Mouse (Mus musculus) heart, embryonic 12.5 days (tissue): ENCODE results near the gene March9. TPM values are rescaled to one million over a fixed set of nuclear protein-coding genes. Genes with fewer than 3 reads are reported as not detected.

Experiments
- ATAC-seq: fragments of 200-750 bp; cut with Nextera tagmentation; 2 replicates; pipeline ENCODE4 v1.8.0; 2017; ENCODE audit warnings: moderate TSS enrichment, moderate library complexity; ENCODE audit not compliant: insufficient number of reproducible peaks, low FRiP score
- H3K27ac ChIP-seq: fragments of 300-500 bp; sonication (generic); 2 replicates; pipeline ENCODE4 v1.5.1; 2016; ENCODE audit warnings: mild to moderate bottlenecking, moderate library complexity; ENCODE audit not compliant: poor library complexity, severe bottlenecking
- H3K27me3 ChIP-seq: fragments of 300-500 bp; sonication (generic); replicated peaks from 2 replicates; pipeline ENCODE4 v1.6.1; 2016; ENCODE audit warnings: mild to moderate bottlenecking, moderate library complexity
- H3K36me3 ChIP-seq: fragments of 300-500 bp; sonication (generic); 2 replicates; pipeline ENCODE4 v1.6.1; 2016; ENCODE audit warnings: mild to moderate bottlenecking, moderate library complexity
- H3K4me1 ChIP-seq: fragments of 300-500 bp; sonication (generic); replicated peaks from 2 replicates; pipeline ENCODE4 v1.6.1; 2016; ENCODE audit warnings: mild to moderate bottlenecking
- H3K4me2 ChIP-seq: fragments of 300-500 bp; sonication (generic); 2 replicates; pipeline ENCODE4 v1.6.1; 2016; ENCODE audit warnings: mild to moderate bottlenecking, moderate library complexity
- H3K4me3 ChIP-seq: fragments of 300-500 bp; sonication (generic); 2 replicates; pipeline ENCODE4 v1.5.1; 2016; ENCODE audit warnings: mild to moderate bottlenecking
- H3K9ac ChIP-seq: fragments of 300-500 bp; sonication (generic); 2 replicates; pipeline ENCODE4 v1.6.1; 2016; ENCODE audit warnings: mild to moderate bottlenecking, moderate library complexity
- H3K9me3 ChIP-seq: fragments of 300-500 bp; sonication (generic); replicated peaks from 2 replicates; pipeline ENCODE4 v1.6.1; 2016; ENCODE audit warnings: mild to moderate bottlenecking, moderate library complexity
- WGBS: fragments of 180-500 bp; shearing (Covaris S2); methylation state at CpG from one replicate; pipeline ENCODE4 v1.1.7; 2016; 5-methylcytosine and 5-hydroxymethylcytosine counted together
- polyA plus RNA-seq: library from polyadenylated mRNA; unstranded; fragments of >200 nt; fragmentation: Nextera tagmentation; extraction: Ambion mirVana; gene quantifications from 2 replicates; pipeline ENCODE4 v1.2.1, GENCODE M21; 2016

The March9 gene
- 0.10 and 0.28 TPM in 2 replicates for polyA plus RNA-seq

- Histone ChIP-seq H3K4me1 (peaks cover 26% of the 10 kb centered on the region), H3K9ac (peak within 1 kb of the TSS; percentile 79), H3K4me3 (peak within 1 kb of the TSS; percentile 78), H3K36me3 (peaks cover 12% of the 10 kb centered on the region), H3K27ac (no peak within 1 kb of the TSS), H3K27me3 (peaks cover 58% of the 10 kb centered on the region), H3K4me2 (peak within 1 kb of the TSS; percentile 97), H3K9me3 (no peaks in the 10 kb centered on the region)
- under 1% methylated on average over 51 of the region's 72 CpGs for WGBS
- 0 out of 2 replicates have a peak, but pooled peaks have one; percentile 12 for ATAC-seq
These were observed at the start of gene March9 for GRCm38 (mm10) chr10:127059968-127060916. Gene March9, minus strand, starts transcription at chr10:127060184.

- H3K27me3 ChIP-seq, result no peaks in the 10 kb centered on the region
- no peak overlapping the region for H3K4me2 ChIP-seq
- H3K4me3 ChIP-seq, result no peak overlapping the region
- H3K9ac ChIP-seq, result no peak overlapping the region
- no peaks in the 10 kb centered on the region for H3K4me1 ChIP-seq
- 63% methylated on average over 3 of the region's 3 CpGs for WGBS
- H3K9me3 ChIP-seq, result no peaks in the 10 kb centered on the region
- no peak for ATAC-seq
- peaks cover 13% of the 10 kb centered on the region for H3K36me3 ChIP-seq
- no peak overlapping the region for H3K27ac ChIP-seq
These were observed 48.2 kb upstream of the March9 start for GRCm38 (mm10) chr10:127108262-127108583.

GRCm38 (mm10) chr10:127107563-127108261, 47.7 kb upstream of the March9 start:
- ATAC-seq, result no peak
- Histone ChIP-seq H3K4me2 (no peak overlapping the region), H3K27me3 (no peaks in the 10 kb centered on the region), H3K4me1 (no peaks in the 10 kb centered on the region), H3K9ac (no peak overlapping the region), H3K27ac (no peak overlapping the region), H3K9me3 (no peaks in the 10 kb centered on the region), H3K36me3 (peaks cover 13% of the 10 kb centered on the region), H3K4me3 (no peak overlapping the region)
- 82% methylated on average over 16 of the region's 16 CpGs for WGBS

GRCm38 (mm10) chr10:127103631-127104030, 43.6 kb upstream of the March9 start:
- peaks cover 20% of the 10 kb centered on the region for H3K36me3 ChIP-seq
- no peak overlapping the region for H3K4me3 ChIP-seq
- no peaks in the 10 kb centered on the region for H3K9me3 ChIP-seq
- H3K4me1 ChIP-seq, result no peaks in the 10 kb centered on the region
- no peaks in the 10 kb centered on the region for H3K27me3 ChIP-seq
- 60% methylated on average over 7 of the region's 7 CpGs for WGBS
- H3K27ac ChIP-seq, result no peak overlapping the region
- no peak overlapping the region for H3K9ac ChIP-seq
- H3K4me2 ChIP-seq, result no peak overlapping the region
- ATAC-seq, result no peak

GRCm38 (mm10) chr10:127101151-127101550, 41.2 kb upstream of the March9 start:
- Histone ChIP-seq H3K27ac (no peak overlapping the region), H3K4me3 (no peak overlapping the region), H3K9me3 (no peaks in the 10 kb centered on the region), H3K9ac (no peak overlapping the region), H3K27me3 (0 out of 2 replicates have a peak, but pooled peaks cover 2% of the 10 kb centered on the region), H3K36me3 (peaks cover 45% of the 10 kb centered on the region), H3K4me2 (no peak overlapping the region), H3K4me1 (no peaks in the 10 kb centered on the region)
- ATAC-seq, result no peak
- WGBS, result 80% methylated on average over 6 of the region's 6 CpGs

GRCm38 (mm10) chr10:127100414-127100813, 40.4 kb upstream of the March9 start:
- Histone ChIP-seq H3K9ac (no peak overlapping the region), H3K27ac (no peak overlapping the region), H3K9me3 (no peaks in the 10 kb centered on the region), H3K4me3 (no peak overlapping the region), H3K4me2 (no peak overlapping the region), H3K4me1 (no peaks in the 10 kb centered on the region), H3K36me3 (peaks cover 46% of the 10 kb centered on the region), H3K27me3 (0 out of 2 replicates have a peak, but pooled peaks cover 2% of the 10 kb centered on the region)
- ATAC-seq, result no peak
- WGBS, result 73% methylated on average over 8 of the region's 8 CpGs

GRCm38 (mm10) chr10:127099868-127100267, 39.9 kb upstream of the March9 start:
- Histone ChIP-seq H3K27me3 (0 out of 2 replicates have a peak, but pooled peaks cover 2% of the 10 kb centered on the region), H3K9me3 (no peaks in the 10 kb centered on the region), H3K27ac (no peak overlapping the region), H3K9ac (no peak overlapping the region), H3K4me2 (no peak overlapping the region), H3K4me3 (no peak overlapping the region), H3K36me3 (peaks cover 47% of the 10 kb centered on the region), H3K4me1 (peaks cover 3% of the 10 kb centered on the region)
- ATAC-seq, result no peak
- 82% methylated on average over 15 of the region's 15 CpGs for WGBS

- Histone ChIP-seq H3K36me3 (peaks cover 46% of the 10 kb centered on the region), H3K27me3 (0 out of 2 replicates have a peak, but pooled peaks cover 2% of the 10 kb centered on the region), H3K4me3 (no peak overlapping the region), H3K9ac (no peak overlapping the region), H3K4me2 (no peak overlapping the region), H3K4me1 (peaks cover 10% of the 10 kb centered on the region), H3K9me3 (no peaks in the 10 kb centered on the region), H3K27ac (no peak overlapping the region)
- no peak for ATAC-seq
- 85% methylated on average over 10 of the region's 10 CpGs for WGBS
These were observed 39.2 kb upstream of the March9 start for GRCm38 (mm10) chr10:127099191-127099590.

- H3K4me3 ChIP-seq, result no peak overlapping the region
- no peak overlapping the region for H3K4me2 ChIP-seq
- H3K9me3 ChIP-seq, result no peaks in the 10 kb centered on the region
- peaks cover 11% of the 10 kb centered on the region for H3K4me1 ChIP-seq
- H3K27me3 ChIP-seq, result peaks cover 8% of the 10 kb centered on the region
- peaks cover 46% of the 10 kb centered on the region for H3K36me3 ChIP-seq
- H3K9ac ChIP-seq, result no peak overlapping the region
- ATAC-seq, result no peak
- 75% methylated on average over 20 of the region's 20 CpGs for WGBS
- no peak overlapping the region for H3K27ac ChIP-seq
These were observed 38.5 kb upstream of the March9 start for GRCm38 (mm10) chr10:127098514-127098913.

GRCm38 (mm10) chr10:127094382-127094802, 34.4 kb upstream of the March9 start:
- peak overlapping the region; percentile 20; the same call in 1 of the 2 replicates for H3K9ac ChIP-seq
- peaks cover 21% of the 10 kb centered on the region for H3K4me1 ChIP-seq
- ATAC-seq, result no peak
- peaks cover 40% of the 10 kb centered on the region for H3K36me3 ChIP-seq
- H3K27ac ChIP-seq, result no peak overlapping the region
- H3K9me3 ChIP-seq, result no peaks in the 10 kb centered on the region
- H3K4me2 ChIP-seq, result no peak overlapping the region; the same call in 1 of the 2 replicates
- H3K4me3 ChIP-seq, result no peak overlapping the region
- WGBS, result 40% methylated on average over 7 of the region's 7 CpGs
- peaks cover 49% of the 10 kb centered on the region for H3K27me3 ChIP-seq

- Histone ChIP-seq H3K36me3 (peaks cover 23% of the 10 kb centered on the region), H3K9ac (no peak overlapping the region), H3K4me3 (no peak overlapping the region), H3K27ac (no peak overlapping the region), H3K4me1 (peaks cover 21% of the 10 kb centered on the region), H3K4me2 (no peak overlapping the region), H3K9me3 (no peaks in the 10 kb centered on the region), H3K27me3 (peaks cover 64% of the 10 kb centered on the region)
- ATAC-seq, result no peak
- whole genome bisulfite sequencing, result 43% methylated on average over 4 of the region's 4 CpGs
These were observed 32.8 kb upstream of the March9 start for GRCm38 (mm10) chr10:127092742-127093141.
